Mouse (Mus musculus) testis, adult 2 months (tissue): Measurements from ENCODE around the gene Nkiras1.

Experiments
- CTCF ChIP-seq: fragments of 200-500 bp; IDR thresholded peaks from 2 replicates; pipeline ENCODE4 v1.5.1; 2012; ENCODE audit warnings: low read depth, mild to moderate bottlenecking, inconsistent platforms, low read length, moderate library complexity; ENCODE audit not compliant: control insufficient read depth, insufficient read depth, insufficient replicate concordance
- POLR2A ChIP-seq: fragments of 200-500 bp; IDR thresholded peaks from 2 replicates; pipeline ENCODE4 v1.6.1; 2012; ENCODE audit warnings: low read depth, mild to moderate bottlenecking, inconsistent platforms, low read length, moderate library complexity; ENCODE audit not compliant: control insufficient read depth

DNA sequence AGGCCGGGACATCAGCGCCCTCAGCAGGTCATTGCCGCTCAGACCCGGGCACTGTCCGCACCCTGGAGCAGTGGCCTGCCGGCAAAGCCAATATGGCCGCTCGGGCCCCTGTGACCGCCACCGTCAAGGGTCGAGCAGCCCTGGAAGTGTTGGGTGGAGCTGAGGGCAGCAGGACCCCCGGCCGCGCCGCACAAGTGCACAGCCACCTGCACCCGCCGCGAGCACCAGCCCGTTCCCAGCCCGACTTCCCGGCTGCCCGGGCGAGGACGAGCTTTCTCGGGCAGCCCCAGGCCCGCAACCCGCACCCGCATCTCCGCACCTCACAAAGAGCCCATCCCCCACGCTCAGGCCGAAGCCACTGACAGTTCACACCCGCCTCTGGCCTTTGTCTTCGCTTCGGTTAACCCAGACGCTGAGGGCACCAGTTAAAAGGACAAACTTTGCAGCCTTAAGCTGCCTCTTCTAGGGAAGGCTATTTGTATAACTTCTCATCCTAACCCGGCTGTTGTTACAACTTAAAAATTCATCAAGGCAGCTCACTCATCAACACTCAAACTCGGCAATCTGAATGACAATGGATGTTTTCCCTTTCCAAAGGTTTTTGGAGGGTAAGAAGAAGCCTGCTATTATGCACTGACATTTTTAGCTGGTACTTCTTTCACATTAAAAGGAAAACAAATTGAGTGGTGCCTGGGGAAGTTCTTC, 56.2 kb downstream of the Nkiras1 start:
- TF ChIP-seq CTCF (no peak), POLR2A (no peak)
